21 mouse cellular contexts compared by ENCODE assay signal in the genomic region with DNA sequence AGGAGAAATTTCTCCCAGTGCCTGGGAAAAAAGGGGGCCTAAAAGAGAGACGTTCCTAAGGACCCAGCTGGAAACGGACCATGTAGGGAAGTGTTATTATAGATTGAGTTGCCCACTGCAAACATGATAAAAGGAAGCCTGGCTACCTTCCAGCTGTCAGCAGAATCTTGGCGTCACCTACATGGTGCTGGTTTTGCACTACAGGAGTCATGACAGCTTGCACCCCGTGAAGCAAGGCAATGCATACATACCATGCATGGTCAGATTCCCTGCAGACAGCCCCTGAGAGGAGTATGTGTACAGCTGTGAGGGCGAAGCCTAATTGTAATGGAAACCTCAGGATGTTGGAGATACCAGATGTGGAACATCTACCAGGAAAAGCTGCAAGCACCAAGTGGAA. TPM values are rescaled to one million over a fixed set of nuclear protein-coding genes. Genes with fewer than 3 reads are reported as not detected.
"Had no signal": no experiment of that assay in that cellular context is flagged by ENCODE, and none has a peak within 500 bp of the region (broad histone marks: within the 10 kb centered on the region; RNA-seq: fewer than 3 reads in every experiment).

No protein-coding gene starts in this region.

- H3K36me3 ChIP-seq: liver, embryonic 15.5 days; midbrain, embryonic 15.5 days; neural tube, embryonic 12.5 days had no signal

- H3K27ac ChIP-seq: liver, embryonic 15.5 days; macrophage; midbrain, embryonic 15.5 days; neural tube, embryonic 12.5 days had no signal

- H3K4me1 ChIP-seq: liver, embryonic 15.5 days; midbrain, embryonic 15.5 days; neural tube, embryonic 12.5 days had no signal

- ATAC-seq: midbrain, embryonic 15.5 days had no signal

- H3K27me3 ChIP-seq: midbrain, embryonic 15.5 days had no signal

- H3K9ac ChIP-seq: liver, embryonic 15.5 days; midbrain, embryonic 15.5 days; neural tube, embryonic 12.5 days had no signal

- H3K9me3 ChIP-seq: liver, embryonic 15.5 days; midbrain, embryonic 15.5 days; neural tube, embryonic 12.5 days had no signal

- H3K4me2 ChIP-seq: liver, embryonic 11.5 days; liver, embryonic 15.5 days; midbrain, embryonic 11.5 days; midbrain, embryonic 15.5 days; neural tube, embryonic 12.5 days had no signal

- DNase-seq: kidney, postnatal 25 days; lung, adult 2 months; lung, postnatal 14 days; retina, postnatal 1 day; right cerebral cortex, postnatal 4 days; spleen, adult 18-20 months; thymus, adult 18-20 months; thymus, postnatal 14 days had no signal

- H3K4me3 ChIP-seq: liver, embryonic 15.5 days; megakaryocyte, embryonic 14.5 days; midbrain, embryonic 15.5 days; neural tube, embryonic 12.5 days had no signal

RNA-seq across cellular contexts. Expression of a gene that starts 2.9 kb away (rescaled TPM):
- total RNA-seq: monocyte, adult 5-6 weeks had no signal
- polyA plus RNA-seq: liver, embryonic 11.5 days; macrophage; midbrain, embryonic 11.5 days; stomach, embryonic 14.5 days had no signal

RNA-seq across cellular contexts. Expression of a gene that starts 11.7 kb away (rescaled TPM):
- total RNA-seq: layer of hippocampus, postnatal 25 days; left cerebral cortex, adult 8-10 months; left cerebral cortex, postnatal 36 days had no signal
- polyA plus RNA-seq: kidney, embryonic 16.5 days; midbrain, embryonic 11.5 days; midbrain, embryonic 15.5 days; neural tube, embryonic 12.5 days; stomach, embryonic 14.5 days had no signal

RNA-seq across cellular contexts. Expression of a gene that starts 30.8 kb away (rescaled TPM):
- total RNA-seq: monocyte, adult 5-6 weeks had no signal
- polyA plus RNA-seq: liver, embryonic 11.5 days had no signal
